Mouse (Mus musculus): ENCODE data around the gene Ddx11. TPM values are rescaled to one million over a fixed set of nuclear protein-coding genes. Genes with fewer than 3 reads are reported as not detected.

The Ddx11 gene
- total RNA-seq (2023), result 10 to 100 TPM; 12.1 to 13.9 TPM

DNA sequence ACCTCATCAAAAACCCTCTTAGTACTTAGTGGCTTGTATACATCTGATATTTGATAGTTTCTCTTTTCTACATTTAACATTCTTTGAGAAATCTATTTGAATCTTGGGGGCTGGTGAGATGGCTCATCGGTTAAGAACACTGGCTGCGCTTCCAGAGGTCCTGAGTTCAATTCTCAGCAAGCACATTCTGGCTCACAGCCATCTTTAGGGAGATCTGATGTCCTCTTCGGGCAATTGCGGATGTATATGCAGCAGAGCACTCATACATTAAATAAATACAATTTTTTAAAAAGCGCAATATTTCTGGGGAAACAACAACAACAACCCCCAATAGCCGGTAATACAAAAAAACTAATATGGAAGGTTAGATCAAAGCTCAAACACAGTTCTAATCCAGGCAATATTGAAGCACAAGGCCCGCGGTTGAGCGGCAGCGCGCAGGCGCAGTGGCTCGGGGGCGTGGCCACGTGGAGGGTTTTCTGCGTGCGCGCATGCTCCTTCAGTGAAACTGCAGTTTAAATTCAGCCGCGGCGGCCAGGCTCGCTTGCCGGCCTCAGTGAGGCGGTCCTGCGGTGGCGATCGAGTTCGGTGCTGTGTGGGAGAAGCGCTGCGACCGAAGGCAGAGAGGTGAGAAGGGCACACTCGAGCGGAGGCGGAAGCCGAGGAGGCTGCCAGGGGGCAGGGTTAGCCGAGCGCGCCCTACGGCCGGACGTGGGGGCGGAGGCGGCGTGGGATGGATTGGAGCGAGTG, at the start of gene Ddx11:
Gene Ddx11, plus strand, starts transcription at position 455 of the 750 bp plus-strand sequence.

GRCm38 (mm10) chr17:66076934-66077333, 46.4 kb upstream of the Ddx11 start, which contains the start of gene Ankrd12:
Ankrd12 (minus strand) TSS chr17:66077089.

GRCm38 (mm10) chr17:66101380-66102330, 21.7 kb upstream of the Ddx11 start, which contains the start of gene Ndufv2:
Ndufv2 (minus strand) TSS chr17:66101559.

DNA sequence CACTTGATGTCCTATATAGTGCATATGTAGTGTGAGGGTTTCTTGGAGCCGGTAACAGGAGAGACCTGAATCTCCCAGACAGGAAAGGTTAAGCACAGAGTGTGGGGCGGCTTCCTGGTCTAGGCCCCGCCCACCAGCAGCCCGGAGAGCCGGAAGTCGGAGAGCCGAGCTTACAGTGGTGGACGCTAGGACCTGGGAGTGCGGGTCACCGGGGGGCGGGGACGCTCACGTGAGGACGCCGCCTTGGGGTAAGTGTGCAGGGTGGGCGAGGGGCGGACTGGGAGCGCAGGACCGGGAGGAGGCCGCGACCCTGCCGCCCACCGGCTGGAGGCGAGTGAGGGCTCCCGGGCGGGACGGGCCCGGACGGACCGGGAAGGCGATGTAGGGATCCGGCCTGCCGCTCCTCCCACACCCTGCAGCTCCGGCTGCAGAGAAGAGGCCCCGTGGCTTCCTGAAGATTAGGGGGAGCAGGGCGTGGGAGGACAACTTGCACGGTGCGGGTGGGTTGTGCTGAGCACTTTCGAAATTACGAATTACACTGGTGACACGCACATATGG, 11.8 kb upstream of the Ddx11 start, which contains the start of gene Washc1:
Gene Washc1, plus strand, starts transcription at position 144 of the 558 bp plus-strand sequence.

Other genes with a start within 250 kb of the Ddx11 start
- 10 to 100 TPM; 60.7 to 76.4 TPM for gene Ralbp1, start 237.7 kb upstream of the Ddx11 start, total RNA-seq (2023)
- gene Twsg1, start 172.3 kb upstream of the Ddx11 start, total RNA-seq (2023), result 1 to 10 TPM; 5.1 to 9.5 TPM
- 10 to 100 TPM; 48.0 to 50.4 TPM for gene Ankrd12, start 46.4 kb upstream of the Ddx11 start, total RNA-seq (2023)
- gene Ndufv2, start 22.0 kb upstream of the Ddx11 start, total RNA-seq (2023), result 10 to 100 TPM; 63.6 to 72.6 TPM
- gene Washc1, start 12.0 kb upstream of the Ddx11 start, total RNA-seq (2023), result 10 to 100 TPM; 42.9 to 54.9 TPM